Mouse (Mus musculus) ES-E14 (cell line): Measurements from ENCODE around the gene Fgf2.

Experiments used
- CHD2 ChIP-seq: IDR thresholded peaks from 2 replicates; pipeline ENCODE4 v1.6.1; 2014; ENCODE audit warnings: mild to moderate bottlenecking, low read depth, low read length, inconsistent platforms
- HCFC1 ChIP-seq: IDR thresholded peaks from 2 replicates; pipeline ENCODE4 v1.6.1; 2012; ENCODE audit warnings: low read length, inconsistent platforms, borderline replicate concordance; ENCODE audit not compliant: insufficient read depth
- MAFK ChIP-seq: IDR thresholded peaks from 2 replicates; pipeline ENCODE4 v1.6.1; 2014; ENCODE audit warnings: mild to moderate bottlenecking, low read depth, low read length, inconsistent platforms; ENCODE audit not compliant: insufficient read depth
- ZC3H11A ChIP-seq: IDR thresholded peaks from 2 replicates; pipeline ENCODE4 v1.6.1; 2012; ENCODE audit warnings: low read depth, mild to moderate bottlenecking, inconsistent platforms, low read length, borderline replicate concordance
- ZNF384 ChIP-seq: IDR thresholded peaks from 2 replicates; pipeline ENCODE4 v1.6.1; 2012; ENCODE audit warnings: low read depth, low read length, inconsistent platforms

DNA sequence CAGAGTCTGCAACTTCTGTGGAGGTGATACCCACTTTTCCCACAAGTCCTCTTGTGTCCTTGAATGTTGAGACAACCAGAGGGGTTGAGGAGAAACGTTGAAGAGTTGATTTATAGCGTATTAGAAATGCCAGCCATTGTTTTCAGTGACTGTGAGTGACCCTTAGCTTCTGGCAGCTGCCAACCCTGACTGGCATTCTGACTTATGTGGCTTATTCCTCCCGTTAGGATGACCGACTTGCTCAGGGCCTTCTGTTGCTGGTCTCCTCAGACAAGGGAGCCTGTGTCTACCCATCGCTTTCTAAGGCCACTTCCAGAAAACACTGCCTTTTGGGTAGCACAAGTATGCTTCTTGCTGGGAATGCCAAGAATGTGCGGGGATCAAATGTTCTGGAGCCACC lies 33.3 kb downstream of the Fgf2 start:
- no peak for TF ChIP-seq MAFK
- no peak for TF ChIP-seq CHD2
- no peak for TF ChIP-seq ZNF384
- TF ChIP-seq ZC3H11A, result no peak
- TF ChIP-seq HCFC1, result no peak
